Mouse (Mus musculus): ENCODE measurements around the gene Olfr281.

DNA sequence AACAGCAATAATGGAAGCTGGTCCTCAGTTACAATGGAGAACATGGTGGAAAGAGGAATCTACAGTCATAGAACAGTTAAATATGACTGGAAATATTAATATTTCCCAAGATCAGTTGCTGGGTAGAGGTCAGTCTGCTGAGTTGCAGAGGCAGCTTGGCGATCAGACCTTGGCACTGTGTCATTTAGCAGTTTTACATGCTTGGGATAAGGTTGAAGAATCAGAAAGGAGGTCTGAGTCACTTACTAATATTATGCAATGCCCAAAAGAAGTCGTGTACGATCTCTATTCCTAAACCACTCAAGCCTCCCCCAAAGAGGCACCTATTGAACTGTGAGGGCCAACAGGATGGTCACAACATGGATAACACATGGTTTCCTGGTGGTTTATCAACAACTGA lies 7.8 kb upstream of the Olfr281 start:
- TF ChIP-seq CTCF (IDR thresholded peaks at IDR 0.05; ENCODE audit: borderline replicate concordance, insufficient read depth, low read depth, low read length) (no peak), POLR2A (IDR thresholded peaks at IDR 0.05; ENCODE audit: borderline replicate concordance, insufficient read depth, low read length) (no peak)

All from cerebellum, adult 2 months (tissue).